Mouse (Mus musculus) liver, embryonic 11.5 days (tissue): ENCODE data around the gene Pik3r5. TPM values are rescaled to one million over a fixed set of nuclear protein-coding genes. Genes with fewer than 3 reads are reported as not detected.

ENCODE experiments used
- ATAC-seq: fragments of 200-750 bp; cut with Nextera tagmentation; replicated peaks from 2 replicates; pipeline ENCODE4 v1.8.0; 2017; ENCODE audit warnings: moderate number of reproducible peaks, mild to moderate bottlenecking, moderate TSS enrichment, moderate library complexity; ENCODE audit not compliant: low FRiP score
- DNase-seq: peaks from one replicate; pipeline ENCODE4 v3.0.0-alpha.2; 2017; ENCODE audit warnings: low spot score
- H3K27ac ChIP-seq: fragments of 300-500 bp; sonication (generic); 2 replicates; pipeline ENCODE4 v1.5.1; 2014; ENCODE audit warnings: mild to moderate bottlenecking, low read depth, low read length, control low read depth
- H3K27me3 ChIP-seq: fragments of 300-500 bp; sonication (generic); replicated peaks from 2 replicates; pipeline ENCODE4 v1.6.1; 2014; ENCODE audit warnings: low read length, mixed read lengths; ENCODE audit not compliant: control insufficient read depth, insufficient read depth
- H3K36me3 ChIP-seq: fragments of 300-500 bp; sonication (generic); 2 replicates; pipeline ENCODE4 v1.6.1; 2014; ENCODE audit warnings: mild to moderate bottlenecking, low read length, moderate library complexity, mixed read lengths; ENCODE audit not compliant: control insufficient read depth, insufficient read depth
- H3K4me1 ChIP-seq: fragments of 300-500 bp; sonication (generic); replicated peaks from 2 replicates; pipeline ENCODE4 v1.6.1; 2014; ENCODE audit warnings: low read length, mixed read lengths; ENCODE audit not compliant: control insufficient read depth, insufficient read depth
- H3K4me2 ChIP-seq: fragments of 300-500 bp; sonication (generic); 2 replicates; pipeline ENCODE4 v1.6.1; 2014; ENCODE audit warnings: mild to moderate bottlenecking, control low read depth, moderate library complexity
- H3K4me3 ChIP-seq: fragments of 300-500 bp; sonication (generic); 2 replicates; pipeline ENCODE4 v1.5.1; 2014; ENCODE audit warnings: low read depth, low read length, control low read depth
- H3K9ac ChIP-seq: fragments of 300-500 bp; sonication (generic); 2 replicates; pipeline ENCODE4 v1.6.1; 2014; ENCODE audit warnings: low read depth, low read length, control low read depth
- H3K9me3 ChIP-seq: fragments of 300-500 bp; sonication (generic); 2 replicates; pipeline ENCODE4 v1.6.1; 2016; ENCODE audit warnings: low read length, inconsistent platforms, mixed read lengths; ENCODE audit not compliant: control insufficient read depth
- WGBS: fragments of 180-500 bp; shearing (Covaris S2); extraction: QIAGEN DNeasy Blood & Tissue Kit; methylation state at CpG from one replicate; pipeline ENCODE4 v1.1.7; 2014; 5-methylcytosine and 5-hydroxymethylcytosine counted together
- polyA plus RNA-seq: library from polyadenylated mRNA; unstranded; fragments of >200 nt; fragmentation: Nextera tagmentation; extraction: Ambion mirVana; gene quantifications from 2 replicates; pipeline ENCODE4 v1.2.1, GENCODE M21; 2014

Pik3r5 gene
- polyA plus RNA-seq, 1 experiment from 2014 or later: 0.56 TPM

- Histone ChIP-seq H3K4me2 (no peak overlapping the region), H3K36me3 (no peaks in the 10 kb centered on the region), H3K4me3 (no peak overlapping the region), H3K4me1 (no peaks in the 10 kb centered on the region), H3K27ac (no peak overlapping the region), H3K27me3 (no peaks in the 10 kb centered on the region), H3K9ac (no peak overlapping the region), H3K9me3 (no peaks in the 10 kb centered on the region)
- no peak for DNase-seq
- no peak for ATAC-seq
- 63% methylated on average over 2 of the region's 2 CpGs for WGBS
Measured at GRCm38 (mm10) chr11:68465090-68465489, 33.2 kb downstream of the Pik3r5 start.

GRCm38 (mm10) chr11:68467441-68467840, 35.5 kb downstream of the Pik3r5 start:
- no peaks in the 10 kb centered on the region for H3K36me3 ChIP-seq
- H3K4me3 ChIP-seq: no peak overlapping the region
- no peaks in the 10 kb centered on the region for H3K4me1 ChIP-seq
- ATAC-seq (no peak), DNase-seq (no peak)
- no peak overlapping the region for H3K4me2 ChIP-seq
- no peak overlapping the region for H3K9ac ChIP-seq
- H3K27me3 ChIP-seq: no peaks in the 10 kb centered on the region
- H3K9me3 ChIP-seq: no peaks in the 10 kb centered on the region
- H3K27ac ChIP-seq: no peak overlapping the region
- WGBS: 80% methylated on average over 7 of the region's 7 CpGs

- H3K4me1 ChIP-seq: no peaks in the 10 kb centered on the region
- WGBS: 62% methylated on average over 9 of the region's 9 CpGs
- DNase-seq (no peak), ATAC-seq (no peak)
- no peak overlapping the region for H3K4me2 ChIP-seq
- H3K4me3 ChIP-seq: no peak overlapping the region
- no peaks in the 10 kb centered on the region for H3K27me3 ChIP-seq
- no peaks in the 10 kb centered on the region for H3K36me3 ChIP-seq
- no peaks in the 10 kb centered on the region for H3K9me3 ChIP-seq
- no peak overlapping the region for H3K27ac ChIP-seq
- no peak overlapping the region for H3K9ac ChIP-seq
Measured at GRCm38 (mm10) chr11:68467962-68468612, 36.2 kb downstream of the Pik3r5 start.

- no peaks in the 10 kb centered on the region for H3K36me3 ChIP-seq
- no peak overlapping the region for H3K9ac ChIP-seq
- WGBS: 77% methylated on average over 4 of the region's 4 CpGs
- H3K4me3 ChIP-seq: no peak overlapping the region
- no peak overlapping the region for H3K4me2 ChIP-seq
- no peaks in the 10 kb centered on the region for H3K9me3 ChIP-seq
- H3K27me3 ChIP-seq: 0 out of 2 replicates have a peak, but pooled peaks cover 3% of the 10 kb centered on the region
- DNase-seq: no peak
- no peak overlapping the region for H3K27ac ChIP-seq
- H3K4me1 ChIP-seq: no peaks in the 10 kb centered on the region
- ATAC-seq: no peak
Measured at GRCm38 (mm10) chr11:68468886-68469285, 37.0 kb downstream of the Pik3r5 start.

- H3K9me3 ChIP-seq: no peaks in the 10 kb centered on the region
- H3K36me3 ChIP-seq: no peaks in the 10 kb centered on the region
- no peak overlapping the region for H3K4me2 ChIP-seq
- 0 out of 2 replicates have a peak, but pooled peaks cover 2% of the 10 kb centered on the region for H3K4me1 ChIP-seq
- no peak overlapping the region for H3K4me3 ChIP-seq
- DNase-seq (no peak), ATAC-seq (no peak)
- 0 out of 2 replicates have a peak, but pooled peaks cover 6% of the 10 kb centered on the region for H3K27me3 ChIP-seq
- 58% methylated on average over 5 of the region's 5 CpGs for WGBS
- no peak overlapping the region for H3K27ac ChIP-seq
- no peak overlapping the region for H3K9ac ChIP-seq
Measured at GRCm38 (mm10) chr11:68472162-68472849, 40.4 kb downstream of the Pik3r5 start.

GRCm38 (mm10) chr11:68474600-68474999, 42.7 kb downstream of the Pik3r5 start:
- Histone ChIP-seq H3K36me3 (no peaks in the 10 kb centered on the region), H3K9me3 (no peaks in the 10 kb centered on the region), H3K27ac (no peak overlapping the region), H3K4me3 (no peak overlapping the region), H3K9ac (no peak overlapping the region), H3K4me2 (no peak overlapping the region), H3K27me3 (0 out of 2 replicates have a peak, but pooled peaks cover 6% of the 10 kb centered on the region), H3K4me1 (0 out of 2 replicates have a peak, but pooled peaks cover 2% of the 10 kb centered on the region)
- WGBS: 63% methylated on average over 6 of the region's 6 CpGs
- ATAC-seq (no peak), DNase-seq (no peak)

- H3K27ac ChIP-seq: no peak overlapping the region
- H3K9ac ChIP-seq: no peak overlapping the region
- ATAC-seq (no peak), DNase-seq (no peak)
- 0 out of 2 replicates have a peak, but pooled peaks cover 2% of the 10 kb centered on the region for H3K4me1 ChIP-seq
- no peak overlapping the region for H3K4me2 ChIP-seq
- no peak overlapping the region for H3K4me3 ChIP-seq
- no peaks in the 10 kb centered on the region for H3K9me3 ChIP-seq
- 77% methylated on average over 7 of the region's 7 CpGs for WGBS
- 0 out of 2 replicates have a peak, but pooled peaks cover 6% of the 10 kb centered on the region for H3K27me3 ChIP-seq
- no peaks in the 10 kb centered on the region for H3K36me3 ChIP-seq
Measured at GRCm38 (mm10) chr11:68475676-68476075, 43.8 kb downstream of the Pik3r5 start.

- Histone ChIP-seq H3K4me3 (no peak overlapping the region), H3K9me3 (no peaks in the 10 kb centered on the region), H3K4me2 (no peak overlapping the region), H3K27ac (no peak overlapping the region), H3K4me1 (0 out of 2 replicates have a peak, but pooled peaks cover 2% of the 10 kb centered on the region), H3K27me3 (0 out of 2 replicates have a peak, but pooled peaks cover 6% of the 10 kb centered on the region), H3K36me3 (no peaks in the 10 kb centered on the region), H3K9ac (no peak overlapping the region)
- ATAC-seq: no peak
- WGBS: 80% methylated on average over 6 of the region's 6 CpGs
- DNase-seq: no peak
Measured at GRCm38 (mm10) chr11:68477661-68478060, 45.7 kb downstream of the Pik3r5 start.
